Mouse (Mus musculus): ENCODE data around the gene Prkn. TPM values are rescaled to one million over a fixed set of nuclear protein-coding genes. Genes with fewer than 3 reads are reported as not detected.

Gene Prkn
- polyA plus RNA-seq, 1 experiment from 2014 or later: 2.8 TPM

- ATAC-seq (ENCODE audit: insufficient number of reproducible peaks, low FRiP score, low TSS enrichment, low read depth): no peak
- no peak overlapping the region for H3K27ac ChIP-seq (replicated peaks)
- no peak overlapping the region for H3K4me3 ChIP-seq (replicated peaks)
- no peaks in the 10 kb centered on the region; the same call in 1 of the 2 replicates for H3K9me3 ChIP-seq (replicated peaks)
- H3K9ac ChIP-seq: no peak overlapping the region
- H3K36me3 ChIP-seq: no peaks in the 10 kb centered on the region
- no peak overlapping the region for H3K4me2 ChIP-seq (replicated peaks)
- no peaks in the 10 kb centered on the region for H3K4me1 ChIP-seq
- H3K27me3 ChIP-seq: no peaks in the 10 kb centered on the region
- WGBS: 48% methylated on average over 4 of the region's 4 CpGs
Observed at GRCm38 (mm10) chr17:12106255-12106654, 1266.1 kb downstream of the Prkn start.

Other genes starting within 250 kb of the Prkn start
- gene Pacrg, start 73 bp upstream of the Prkn start, polyA plus RNA-seq (2015; fragmentation: Nextera tagmentation; extraction: Ambion mirVana): 3.9 and 5.4 TPM in 2 replicates